Mouse (Mus musculus) heart, postnatal 10 days (tissue): Measurements from ENCODE around the gene Shb. TPM values are rescaled to one million over a fixed set of nuclear protein-coding genes. Genes with fewer than 3 reads are reported as not detected.

Source experiments
- DNase-seq, 2 experiments: peaks; one replicate each; pipeline ENCODE4 v3.0.0; 2021
- intact Hi-C: fragments of 180-260 bp; cut with DNase I; formaldehyde crosslinking; loops from one replicate; pipeline ENCODE4 v1.15.1; 2025
- total RNA-seq, 2 experiments: library from RNA; stranded (reverse); gene quantifications; 2 replicates each; pipeline ENCODE4 v1.2.3; 2021

Shb gene
- total RNA-seq, 2 experiments from 2014 or later: 67.9 to 71.6 TPM

- intact Hi-C loops: no loop called here
- DNase-seq: no peak
Observed at GRCm38 (mm10) chr4:45507039-45507438, 25.2 kb downstream of the Shb start.

DNA sequence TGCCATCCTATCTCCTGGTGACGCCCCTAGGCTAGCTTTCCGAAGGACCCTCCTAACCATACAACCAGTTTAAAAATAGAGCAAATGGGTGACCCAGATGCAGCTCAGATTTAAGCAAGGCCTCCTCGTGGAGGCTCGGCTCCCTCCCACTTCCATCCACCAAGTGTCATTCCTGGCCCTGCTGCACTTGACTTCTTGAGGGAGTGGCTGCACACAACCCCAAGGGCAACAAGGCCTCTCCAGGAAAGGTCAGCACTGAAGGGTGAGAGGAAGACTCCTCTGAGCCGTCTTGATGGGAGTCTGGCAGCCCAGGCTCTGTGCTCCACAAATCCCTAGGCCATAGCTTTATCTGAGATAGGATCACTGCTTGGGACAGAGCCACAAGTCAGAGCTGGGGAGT, 25.7 kb downstream of the Shb start:
- intact Hi-C loops: no loop called here
- no peak for DNase-seq

GRCm38 (mm10) chr4:45505671-45506070, 26.6 kb downstream of the Shb start:
- no peak for DNase-seq
- intact Hi-C loops: no loop called here

GRCm38 (mm10) chr4:45505191-45505590, 27.1 kb downstream of the Shb start:
- intact Hi-C loops: no loop called here

DNA sequence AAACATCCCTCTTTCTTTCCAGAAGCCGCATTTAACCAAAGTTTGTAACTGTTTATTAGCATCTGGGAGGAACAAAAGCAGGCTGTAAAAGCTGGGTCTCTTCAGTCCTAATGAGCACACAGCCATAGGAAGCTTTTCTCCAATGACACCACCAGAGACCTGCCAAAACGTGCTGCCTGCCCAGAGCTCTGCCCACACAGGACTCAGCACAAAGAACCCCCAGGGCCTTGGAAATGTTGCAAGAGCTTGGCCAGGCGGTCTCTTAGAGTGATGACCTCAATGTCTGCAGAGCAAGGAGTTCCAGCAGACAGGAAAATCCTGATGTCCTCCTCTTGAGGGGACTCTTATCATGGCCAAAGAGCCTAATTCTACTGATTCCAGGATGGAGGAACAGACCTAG, 28.5 kb downstream of the Shb start:
- intact Hi-C loops: no loop called here
- peak in 1 of 2 experiments; percentile 54 for DNase-seq

More at GRCm38 (mm10) chr4:45505191-45505590, 27.1 kb downstream of the Shb start:
- no peak for DNase-seq

DNA sequence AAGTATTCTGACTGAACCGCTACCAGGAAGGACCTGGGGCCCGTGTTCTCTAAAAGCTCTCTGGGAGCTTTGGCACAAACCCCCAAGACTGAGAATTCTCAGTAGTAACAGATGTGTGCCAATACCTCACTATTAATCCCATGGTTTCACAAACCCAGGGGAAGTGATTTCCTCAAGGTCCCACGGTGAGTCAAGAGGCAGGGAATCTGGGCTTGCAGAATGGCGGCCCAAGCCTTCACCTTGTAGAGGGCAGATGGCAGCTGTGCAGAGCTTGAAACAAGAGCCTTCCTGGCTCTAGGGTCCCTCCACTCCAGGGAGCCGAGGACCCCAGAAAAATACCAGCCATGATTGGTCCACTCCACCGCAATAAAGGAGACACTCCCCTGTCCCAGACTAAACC, 28.9 kb downstream of the Shb start:
- intact Hi-C loops: no loop called here

DNA sequence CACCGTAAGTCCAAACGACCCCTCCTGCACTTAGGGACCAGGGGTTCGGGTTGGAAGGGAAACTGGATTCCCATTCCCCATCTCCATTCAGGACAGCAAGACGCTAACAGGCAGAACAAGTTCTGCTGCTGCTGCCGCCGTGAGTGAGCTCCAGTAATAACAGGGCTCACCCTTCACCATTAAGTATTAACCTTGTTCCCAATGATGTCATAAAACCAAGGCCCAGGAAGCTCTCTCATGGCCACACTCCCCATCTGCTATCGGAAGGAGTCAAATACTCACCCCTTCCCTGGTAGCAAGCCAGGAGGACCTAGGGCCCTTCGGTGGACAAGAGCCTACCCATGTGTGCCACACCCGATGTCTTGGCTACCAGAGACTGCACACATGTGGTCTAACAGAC, 30.3 kb downstream of the Shb start:
- no peak for DNase-seq
- intact Hi-C loops: no loop called here

More for the DNA sequence above, 28.9 kb downstream of the Shb start:
- no peak for DNase-seq

DNA sequence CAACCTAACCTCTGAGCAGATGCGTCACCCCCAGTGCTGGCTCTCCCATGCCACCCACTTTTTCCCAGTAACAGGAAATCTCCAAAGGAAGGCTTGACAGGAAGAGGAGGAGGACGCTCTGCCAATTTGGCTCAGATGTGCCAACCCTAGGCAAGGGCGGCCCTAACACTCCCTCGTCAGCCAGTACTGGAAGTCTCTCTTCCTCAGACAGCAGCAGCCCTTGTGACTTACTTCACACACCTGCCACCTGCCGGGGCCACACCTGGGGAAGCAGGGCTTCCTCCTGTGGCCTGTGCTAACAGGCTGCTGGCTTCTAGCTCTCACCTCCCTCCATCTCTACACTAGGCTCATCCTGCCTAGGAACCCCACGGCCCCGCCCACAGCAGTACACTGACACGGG, 31.9 kb downstream of the Shb start:
- intact Hi-C loops: no loop called here
- no peak for DNase-seq

- intact Hi-C loops: no loop called here
Observed at GRCm38 (mm10) chr4:45499556-45499955, 32.7 kb downstream of the Shb start.

GRCm38 (mm10) chr4:45499081-45499480, 33.2 kb downstream of the Shb start:
- intact Hi-C loops: no loop called here
- DNase-seq: no peak

More at GRCm38 (mm10) chr4:45499556-45499955, 32.7 kb downstream of the Shb start:
- DNase-seq: no peak

GRCm38 (mm10) chr4:45498345-45498744, 33.9 kb downstream of the Shb start:
- intact Hi-C loops: no loop called here
- no peak for DNase-seq

GRCm38 (mm10) chr4:45497282-45497681, 35.0 kb downstream of the Shb start:
- intact Hi-C loops: no loop called here
- no peak for DNase-seq

DNA sequence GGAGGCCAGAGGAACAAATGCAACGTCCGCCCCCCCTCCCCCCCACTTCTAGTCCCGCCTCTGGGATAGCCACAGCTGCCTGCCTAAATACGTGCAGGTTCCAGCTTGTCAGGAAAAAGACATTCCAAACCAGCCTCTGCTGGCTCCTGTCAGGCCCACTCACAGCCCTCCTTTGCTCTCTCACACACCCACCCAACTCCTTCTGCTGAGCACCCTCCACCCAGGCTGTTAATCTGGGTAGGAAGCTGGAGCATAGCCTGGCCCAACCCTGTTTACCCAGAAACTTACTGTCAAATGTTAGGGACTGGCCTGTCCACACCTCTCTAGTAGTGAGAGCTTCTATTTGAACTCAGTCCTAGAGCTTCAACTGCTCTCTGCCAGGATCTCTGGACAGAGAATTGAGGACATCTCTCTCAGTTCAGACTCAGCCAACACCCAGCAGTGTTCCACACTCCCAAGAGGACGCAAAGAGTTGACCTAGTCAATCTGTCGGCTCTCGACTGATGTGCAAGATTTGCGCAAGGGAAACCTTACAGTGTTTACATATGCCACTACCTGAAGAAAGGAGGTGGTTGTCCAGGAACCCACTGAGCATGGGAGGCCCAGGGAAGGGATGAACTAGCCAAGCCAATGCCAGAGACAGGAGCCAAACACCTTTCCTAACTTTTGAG, 36.6 kb downstream of the Shb start:
- no peak for DNase-seq
- intact Hi-C loops: no loop called here

GRCm38 (mm10) chr4:45493786-45494400, 38.4 kb downstream of the Shb start:
- DNase-seq: no peak
- intact Hi-C loops: no loop called here

DNA sequence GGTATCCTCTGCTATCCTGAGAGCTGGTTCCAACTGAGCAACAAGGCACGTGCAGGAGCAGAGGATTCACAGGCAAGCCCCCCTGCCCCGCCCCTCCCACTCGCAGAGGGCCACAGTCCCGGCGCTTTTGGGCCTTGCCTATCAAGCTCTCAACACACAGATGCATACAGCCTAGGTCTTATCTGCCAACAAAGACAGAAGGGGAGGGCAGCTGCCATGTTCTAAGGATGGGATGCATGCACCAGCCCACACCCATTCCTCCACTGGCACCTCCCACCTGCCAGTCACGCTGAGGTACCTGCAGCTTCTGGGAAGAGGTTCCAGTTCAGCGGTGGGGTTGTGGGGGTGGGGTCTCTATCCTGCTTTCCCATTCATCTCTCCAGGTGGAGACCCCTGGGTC, 39.2 kb downstream of the Shb start:
- DNase-seq: no peak
- intact Hi-C loops: no loop called here

- intact Hi-C loops: no loop called here
Observed at GRCm38 (mm10) chr4:45492681-45493081, 39.6 kb downstream of the Shb start.

GRCm38 (mm10) chr4:45491685-45492601, 40.3 kb downstream of the Shb start:
- intact Hi-C loops: no loop called here
- DNase-seq: no peak

More at GRCm38 (mm10) chr4:45492681-45493081, 39.6 kb downstream of the Shb start:
- no peak for DNase-seq

DNA sequence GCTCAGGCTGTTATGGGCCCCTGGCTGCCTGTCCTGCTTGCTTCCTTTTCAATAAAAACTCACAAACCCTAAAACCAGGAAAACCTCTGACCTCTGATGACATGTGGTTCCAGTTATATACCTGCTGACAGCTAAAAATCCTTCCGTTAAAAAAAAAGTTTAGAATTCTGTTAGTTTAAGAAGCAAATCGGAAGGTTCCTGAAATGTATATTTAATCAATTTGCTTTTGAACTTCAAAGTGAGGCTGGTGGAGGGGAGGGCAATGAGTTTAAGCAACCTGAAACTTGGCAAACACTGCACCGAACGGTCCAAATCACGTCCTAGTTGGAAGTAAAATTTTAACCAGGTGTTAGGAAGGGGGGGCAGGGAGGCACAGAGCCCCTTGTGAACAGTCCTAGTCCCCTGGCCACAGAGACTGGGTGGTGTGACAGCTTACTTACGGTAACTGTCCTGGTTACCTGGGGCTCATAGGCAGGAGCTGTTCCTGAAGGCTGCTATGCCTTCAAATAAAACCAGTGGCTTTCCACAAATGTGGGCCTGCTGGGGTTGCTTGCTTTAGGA, 41.1 kb downstream of the Shb start:
- intact Hi-C loops: no loop called here
- DNase-seq: no peak

GRCm38 (mm10) chr4:45490036-45490752, 42.1 kb downstream of the Shb start:
- intact Hi-C loops: no loop called here
- peak; percentile 58 to 65 for DNase-seq
